Mouse (Mus musculus) left cerebral cortex, adult 11 months (tissue): ENCODE data around the gene Ttll7.
A peak's percentile ranks its signal among the peaks of the same experiment; 100 is the strongest.

ENCODE experiments used
- DNase-seq: peaks from one replicate; pipeline ENCODE4 v3.0.0; 2022; ENCODE audit warnings: low spot score

Ttll7 gene

GRCm38 (mm10) chr3:146913107-146913506, 60.9 kb downstream of the Ttll7 start:
- DNase-seq = no peak

GRCm38 (mm10) chr3:146914798-146915197, 62.6 kb downstream of the Ttll7 start:
- DNase-seq = peak; percentile 61

- DNase-seq = no peak
These were observed 65.7 kb downstream of the Ttll7 start for GRCm38 (mm10) chr3:146917891-146918290.

GRCm38 (mm10) chr3:146918323-146918722, 66.2 kb downstream of the Ttll7 start:
- peak; percentile 41 for DNase-seq

GRCm38 (mm10) chr3:146927311-146928015, 75.3 kb downstream of the Ttll7 start:
- no peak for DNase-seq

GRCm38 (mm10) chr3:146928141-146928540, 76.0 kb downstream of the Ttll7 start:
- no peak for DNase-seq

- no peak for DNase-seq
These were observed 76.8 kb downstream of the Ttll7 start for GRCm38 (mm10) chr3:146929011-146929410.

GRCm38 (mm10) chr3:146931190-146931589, 79.0 kb downstream of the Ttll7 start:
- DNase-seq = no peak

- no peak for DNase-seq
These were observed 80.3 kb downstream of the Ttll7 start for GRCm38 (mm10) chr3:146932506-146932905.

GRCm38 (mm10) chr3:146936888-146937287, 84.7 kb downstream of the Ttll7 start:
- DNase-seq = no peak

- no peak for DNase-seq
These were observed 87.5 kb downstream of the Ttll7 start for GRCm38 (mm10) chr3:146939391-146940250.

GRCm38 (mm10) chr3:146943101-146943500, 90.9 kb downstream of the Ttll7 start:
- no peak for DNase-seq

- no peak for DNase-seq
These were observed 93.2 kb downstream of the Ttll7 start for GRCm38 (mm10) chr3:146945342-146945741.

GRCm38 (mm10) chr3:146945887-146946286, 93.7 kb downstream of the Ttll7 start:
- peak; percentile 55 for DNase-seq

- DNase-seq = no peak
These were observed 94.5 kb downstream of the Ttll7 start for GRCm38 (mm10) chr3:146946641-146947040.

- no peak for DNase-seq
These were observed 104.6 kb downstream of the Ttll7 start for GRCm38 (mm10) chr3:146956792-146957191.

- no peak for DNase-seq
These were observed 110.7 kb downstream of the Ttll7 start for GRCm38 (mm10) chr3:146962838-146963237.

GRCm38 (mm10) chr3:146964384-146964783, 112.2 kb downstream of the Ttll7 start:
- no peak for DNase-seq

- no peak for DNase-seq
These were observed 115.1 kb downstream of the Ttll7 start for GRCm38 (mm10) chr3:146967242-146967641.

- DNase-seq = no peak
These were observed 115.7 kb downstream of the Ttll7 start for GRCm38 (mm10) chr3:146967834-146968233.

- no peak for DNase-seq
These were observed 126.1 kb downstream of the Ttll7 start for GRCm38 (mm10) chr3:146978272-146978671.

GRCm38 (mm10) chr3:146993834-146994669, 141.9 kb downstream of the Ttll7 start:
- DNase-seq = peak; percentile 23
